Mouse (Mus musculus): ENCODE results near the gene Abcc9.

Gene Abcc9

DNA sequence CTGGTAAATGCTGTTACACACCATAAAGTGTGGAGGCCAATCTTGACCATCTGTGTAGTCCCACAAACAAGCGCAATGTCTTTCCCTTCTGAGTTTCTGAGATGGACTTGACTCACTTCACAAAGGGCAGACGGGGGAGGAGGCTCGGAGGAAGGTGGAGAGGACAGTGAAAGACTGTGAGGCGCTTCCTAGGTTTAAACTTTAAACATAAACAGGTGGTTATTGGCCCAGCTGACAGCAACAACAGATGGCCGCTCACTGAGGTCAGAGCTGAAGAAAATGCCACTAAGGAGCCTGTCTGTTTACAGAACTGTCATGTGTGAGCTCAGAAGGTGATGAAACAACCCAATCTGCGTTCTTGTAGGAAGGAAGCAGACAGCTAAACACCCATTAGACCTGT is 78.8 kb downstream of the Abcc9 start:
- no peaks in the 10 kb centered on the region for H3K9me3 ChIP-seq (ENCODE audit: low read length)
- no peak for TF ChIP-seq POU5F1 (IDR thresholded peaks at IDR 0.05; ENCODE audit: borderline replicate concordance, low read length)
- no peaks in the 10 kb centered on the region for H3K36me3 ChIP-seq (ENCODE audit: insufficient read depth, low read length)
- no peaks in the 10 kb centered on the region for H3K27me3 ChIP-seq (ENCODE audit: insufficient read depth, low read length)
- H3K4me3 ChIP-seq (replicated peaks; ENCODE audit: low read length), result no peak overlapping the region
- no peaks in the 10 kb centered on the region for H3K4me1 ChIP-seq (replicated peaks; ENCODE audit: low read depth, low read length)

DNA sequence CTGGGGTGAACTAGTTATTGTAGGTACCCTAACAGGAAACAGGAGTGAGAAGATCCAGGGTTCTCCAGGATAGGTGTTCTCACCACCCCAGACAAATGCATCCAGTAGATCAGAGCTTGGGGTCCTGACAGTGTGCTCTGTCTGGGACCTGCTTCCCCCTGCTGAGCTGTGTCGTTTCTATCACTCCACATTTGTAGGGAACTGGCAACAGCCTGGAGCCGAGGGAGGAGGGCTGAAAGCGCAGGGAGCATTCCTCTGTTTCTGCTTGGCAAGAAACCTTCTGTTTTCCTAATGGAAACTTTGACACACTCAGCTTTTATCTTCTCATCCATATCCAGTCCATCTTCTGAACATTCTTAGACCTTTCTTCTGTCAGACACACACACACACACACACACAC is 85.5 kb downstream of the Abcc9 start:
- H3K9me3 ChIP-seq (ENCODE audit: low read length), result no peaks in the 10 kb centered on the region
- no peak overlapping the region for H3K4me3 ChIP-seq (replicated peaks; ENCODE audit: low read length)
- H3K27me3 ChIP-seq (ENCODE audit: insufficient read depth, low read length), result no peaks in the 10 kb centered on the region
- H3K36me3 ChIP-seq (ENCODE audit: insufficient read depth, low read length), result no peaks in the 10 kb centered on the region
- TF ChIP-seq POU5F1 (IDR thresholded peaks at IDR 0.05; ENCODE audit: borderline replicate concordance, low read length) (no peak), NANOG (IDR thresholded peaks at IDR 0.05; ENCODE audit: borderline replicate concordance, low read length) (no peak), CTCF (conservative IDR thresholded peaks at IDR 0.05; ENCODE audit: low read length) (no peak)
- H3K4me1 ChIP-seq (replicated peaks; ENCODE audit: low read depth, low read length), result no peaks in the 10 kb centered on the region

DNA sequence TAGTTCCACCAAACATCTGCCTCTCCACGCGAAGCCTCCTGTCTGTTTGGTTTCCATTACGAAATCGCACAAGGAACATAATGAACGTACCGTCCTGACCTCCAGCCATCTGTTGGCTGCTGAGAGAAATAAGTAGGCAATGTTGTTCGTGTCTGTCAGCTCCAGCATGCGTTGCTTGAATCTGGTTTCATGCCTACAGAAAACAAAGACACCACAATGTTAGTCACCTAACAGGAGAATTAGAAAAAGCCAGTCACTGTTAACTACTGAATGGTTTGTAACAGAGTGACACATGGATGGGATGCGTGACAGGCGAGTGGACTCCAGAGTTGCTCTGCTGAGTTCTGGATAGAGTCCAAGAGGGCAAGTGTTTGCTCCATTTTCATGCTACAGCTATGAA is 87.8 kb downstream of the Abcc9 start:
- H3K4me3 ChIP-seq (replicated peaks; ENCODE audit: low read length), result no peak overlapping the region
- no peaks in the 10 kb centered on the region for H3K4me1 ChIP-seq (replicated peaks; ENCODE audit: low read depth, low read length)
- H3K9me3 ChIP-seq (ENCODE audit: low read length), result no peaks in the 10 kb centered on the region
- no peaks in the 10 kb centered on the region for H3K36me3 ChIP-seq (ENCODE audit: insufficient read depth, low read length)
- no peak for TF ChIP-seq CTCF (conservative IDR thresholded peaks at IDR 0.05; ENCODE audit: low read length)
- no peak for TF ChIP-seq POU5F1 (IDR thresholded peaks at IDR 0.05; ENCODE audit: borderline replicate concordance, low read length)
- no peak for TF ChIP-seq NANOG (IDR thresholded peaks at IDR 0.05; ENCODE audit: borderline replicate concordance, low read length)
- H3K27me3 ChIP-seq (ENCODE audit: insufficient read depth, low read length), result 0 out of 2 replicates have a peak, but pooled peaks cover 3% of the 10 kb centered on the region

- Histone ChIP-seq H3K27me3 (ENCODE audit: insufficient read depth, low read length) (0 out of 2 replicates have a peak, but pooled peaks cover 3% of the 10 kb centered on the region), H3K9me3 (ENCODE audit: low read length) (no peaks in the 10 kb centered on the region), H3K4me3 (replicated peaks; ENCODE audit: low read length) (no peak overlapping the region), H3K4me1 (replicated peaks; ENCODE audit: low read depth, low read length) (no peaks in the 10 kb centered on the region), H3K36me3 (ENCODE audit: insufficient read depth, low read length) (no peaks in the 10 kb centered on the region)
- TF ChIP-seq CTCF (conservative IDR thresholded peaks at IDR 0.05; ENCODE audit: low read length) (no peak), POU5F1 (IDR thresholded peaks at IDR 0.05; ENCODE audit: borderline replicate concordance, low read length) (no peak), NANOG (IDR thresholded peaks at IDR 0.05; ENCODE audit: borderline replicate concordance, low read length) (no peak)
These were observed 89.7 kb downstream of the Abcc9 start for GRCm38 (mm10) chr6:142612366-142612765.

- Histone ChIP-seq H3K9me3 (ENCODE audit: low read length) (no peaks in the 10 kb centered on the region), H3K27me3 (ENCODE audit: insufficient read depth, low read length) (0 out of 2 replicates have a peak, but pooled peaks cover 3% of the 10 kb centered on the region), H3K36me3 (ENCODE audit: insufficient read depth, low read length) (no peaks in the 10 kb centered on the region), H3K4me1 (replicated peaks; ENCODE audit: low read depth, low read length) (no peaks in the 10 kb centered on the region), H3K4me3 (replicated peaks; ENCODE audit: low read length) (no peak overlapping the region)
- TF ChIP-seq NANOG (IDR thresholded peaks at IDR 0.05; ENCODE audit: borderline replicate concordance, low read length) (no peak), CTCF (conservative IDR thresholded peaks at IDR 0.05; ENCODE audit: low read length) (no peak), POU5F1 (IDR thresholded peaks at IDR 0.05; ENCODE audit: borderline replicate concordance, low read length) (no peak)
These were observed 92.4 kb downstream of the Abcc9 start for GRCm38 (mm10) chr6:142609401-142610373.

DNA sequence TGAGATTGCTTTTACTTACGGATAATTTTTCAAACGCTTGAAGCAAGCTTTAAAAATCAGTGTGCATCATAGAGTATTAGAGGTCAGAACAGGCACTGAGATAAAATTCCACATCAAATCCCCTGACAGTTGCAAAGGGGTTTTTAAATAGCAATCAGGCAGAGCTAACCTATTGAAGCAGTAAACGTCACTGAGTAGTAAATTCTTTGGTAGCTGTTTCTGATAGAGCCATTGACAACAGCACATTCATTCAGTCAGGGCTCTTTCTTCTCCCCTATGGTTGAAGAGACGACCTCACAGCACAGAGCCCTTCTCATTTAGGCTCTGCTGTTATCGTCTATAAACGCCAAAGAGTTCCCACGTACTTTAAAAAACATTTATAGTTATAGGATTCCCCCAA is 95.0 kb downstream of the Abcc9 start:
- no peak overlapping the region for H3K4me3 ChIP-seq (replicated peaks; ENCODE audit: low read length)
- TF ChIP-seq NANOG (IDR thresholded peaks at IDR 0.05; ENCODE audit: borderline replicate concordance, low read length) (no peak), CTCF (conservative IDR thresholded peaks at IDR 0.05; ENCODE audit: low read length) (no peak), POU5F1 (IDR thresholded peaks at IDR 0.05; ENCODE audit: borderline replicate concordance, low read length) (no peak)
- peaks cover 21% of the 10 kb centered on the region for H3K4me1 ChIP-seq (replicated peaks; ENCODE audit: low read depth, low read length)

DNA sequence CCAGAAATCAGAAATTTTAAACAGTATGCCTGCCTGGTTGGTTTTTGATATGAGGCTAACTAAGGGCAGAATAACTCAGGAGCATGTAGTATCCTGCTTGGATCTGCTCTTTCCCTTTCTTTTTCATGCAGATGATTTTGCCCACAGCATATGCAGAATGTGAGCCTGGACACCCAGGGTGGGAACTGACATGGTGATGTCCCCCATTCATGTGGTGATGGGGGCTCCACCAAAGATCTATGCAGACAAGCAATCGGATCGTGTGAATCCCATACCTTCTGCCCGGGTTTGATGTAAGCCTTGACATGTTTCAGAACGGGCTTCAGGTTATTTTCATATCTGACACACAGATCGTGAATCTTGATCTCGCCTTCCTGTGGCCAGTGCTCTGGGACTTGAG is 99.3 kb downstream of the Abcc9 start:
- Histone ChIP-seq H3K27me3 (ENCODE audit: insufficient read depth, low read length) (no peaks in the 10 kb centered on the region), H3K9me3 (ENCODE audit: low read length) (no peaks in the 10 kb centered on the region), H3K36me3 (ENCODE audit: insufficient read depth, low read length) (no peaks in the 10 kb centered on the region), H3K4me1 (replicated peaks; ENCODE audit: low read depth, low read length) (peaks cover 25% of the 10 kb centered on the region), H3K4me3 (replicated peaks; ENCODE audit: low read length) (no peak overlapping the region)
- TF ChIP-seq CTCF (conservative IDR thresholded peaks at IDR 0.05; ENCODE audit: low read length) (no peak), POU5F1 (IDR thresholded peaks at IDR 0.05; ENCODE audit: borderline replicate concordance, low read length) (peak; percentile 57; the same call in 1 of the 2 replicates), NANOG (IDR thresholded peaks at IDR 0.05; ENCODE audit: borderline replicate concordance, low read length) (peak; percentile 65; the same call in 1 of the 2 replicates)

More for the DNA sequence above, 95.0 kb downstream of the Abcc9 start:
- H3K36me3 ChIP-seq (ENCODE audit: insufficient read depth, low read length), result no peaks in the 10 kb centered on the region
- H3K9me3 ChIP-seq (ENCODE audit: low read length), result no peaks in the 10 kb centered on the region
- 0 out of 2 replicates have a peak, but pooled peaks cover 3% of the 10 kb centered on the region for H3K27me3 ChIP-seq (ENCODE audit: insufficient read depth, low read length)

DNA sequence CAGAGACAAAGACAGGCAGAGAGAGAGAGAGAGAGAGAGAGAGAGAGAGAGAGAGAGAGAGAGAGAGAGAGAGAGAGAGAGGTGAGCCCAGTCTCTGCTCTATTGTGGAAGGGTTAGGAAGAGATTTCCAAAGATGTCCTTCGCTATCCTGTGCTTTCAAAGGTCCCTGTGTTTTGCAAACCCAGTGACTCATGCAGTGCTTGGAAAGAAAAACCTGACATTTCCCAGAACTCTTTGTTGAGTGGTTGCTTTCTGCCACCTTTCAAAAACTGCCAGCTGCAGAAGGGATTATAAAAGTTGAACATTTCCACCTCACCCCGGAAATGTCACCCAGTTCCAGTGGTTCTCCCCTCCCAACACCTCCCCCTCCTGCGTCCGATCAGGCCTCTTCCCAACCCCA is 123.3 kb downstream of the Abcc9 start:
- TF ChIP-seq NANOG (IDR thresholded peaks at IDR 0.05; ENCODE audit: borderline replicate concordance, low read length) (no peak), CTCF (conservative IDR thresholded peaks at IDR 0.05; ENCODE audit: low read length) (no peak), POU5F1 (IDR thresholded peaks at IDR 0.05; ENCODE audit: borderline replicate concordance, low read length) (no peak)

More for the DNA sequence above, 123.3 kb downstream of the Abcc9 start:
- H3K4me1 ChIP-seq (replicated peaks; ENCODE audit: low read depth, low read length), result no peaks in the 10 kb centered on the region
- no peaks in the 10 kb centered on the region for H3K9me3 ChIP-seq (ENCODE audit: low read length)
- H3K4me3 ChIP-seq (replicated peaks; ENCODE audit: low read length), result no peak overlapping the region
- no peaks in the 10 kb centered on the region for H3K36me3 ChIP-seq (ENCODE audit: insufficient read depth, low read length)
- peaks cover 15% of the 10 kb centered on the region for H3K27me3 ChIP-seq (ENCODE audit: insufficient read depth, low read length)
